Mouse (Mus musculus) T-helper 2 cell (primary cell): Measurements from ENCODE around the gene Negr1.

Experiments
- in situ Hi-C: fragments of 300-600 bp; cut with MboI, MseI; formaldehyde crosslinking; loops from one replicate; pipeline ENCODE4 v1.15.1; 2025; ENCODE audit warnings: high pct_unique_total_duplicates

Negr1 gene

DNA sequence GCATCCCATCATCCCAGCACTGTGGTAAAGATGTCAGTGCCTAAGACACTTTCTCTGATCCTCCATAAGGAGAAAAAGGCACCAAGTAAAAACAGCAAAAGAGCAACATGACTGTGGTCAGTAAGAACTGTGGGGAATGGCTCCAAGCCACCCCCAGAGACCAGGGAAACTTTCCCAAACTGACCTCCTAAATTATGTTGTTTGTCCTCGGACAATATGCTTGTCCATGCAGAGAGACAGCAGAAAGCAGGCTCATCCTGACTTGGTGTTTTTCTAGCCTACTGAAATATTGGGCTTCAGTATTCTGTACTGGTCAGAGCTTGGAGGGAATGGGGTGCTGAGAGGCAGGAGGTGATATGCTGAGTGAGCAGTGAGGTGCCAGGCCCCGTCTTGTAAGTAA, 647.8 kb downstream of the Negr1 start:
- in situ Hi-C loops: no loop called here

DNA sequence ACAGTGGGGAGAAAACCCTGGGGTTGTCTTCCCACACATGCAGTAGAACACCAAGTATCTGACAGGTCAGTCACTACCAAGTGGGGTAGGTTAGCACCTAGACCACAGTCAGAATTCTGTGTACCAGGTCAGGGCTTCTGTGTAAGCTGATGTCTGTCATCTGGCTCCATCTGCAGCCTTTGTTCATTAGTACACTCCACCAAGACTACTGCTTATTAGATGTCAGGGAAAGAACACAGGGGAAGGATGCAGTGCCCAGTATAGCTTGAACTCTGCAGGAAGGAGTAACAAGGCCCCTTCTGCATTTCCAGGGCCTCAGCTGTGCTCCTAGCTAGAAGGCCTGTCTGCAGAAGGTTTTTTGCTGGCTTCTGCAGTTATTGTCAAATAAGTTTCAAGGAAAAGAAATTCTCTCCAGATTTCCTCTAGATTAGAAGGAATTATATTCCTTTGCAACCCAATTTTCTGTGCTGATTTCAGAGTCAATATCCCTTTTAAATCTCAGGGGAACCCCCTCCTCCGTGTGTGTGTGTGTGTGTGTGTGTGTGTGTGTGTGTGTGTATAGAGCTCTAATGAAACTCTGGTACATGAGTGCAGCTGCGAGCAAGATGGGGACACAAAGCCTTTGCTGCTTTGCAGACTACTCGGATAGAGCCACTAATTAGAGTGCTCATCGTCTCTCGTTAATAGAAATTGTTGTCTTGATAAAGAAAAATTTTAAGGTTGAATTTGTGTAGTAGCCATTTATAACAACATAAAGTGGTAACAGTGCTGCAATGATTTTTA, 654.5 kb downstream of the Negr1 start:
- in situ Hi-C loops: no loop called here

DNA sequence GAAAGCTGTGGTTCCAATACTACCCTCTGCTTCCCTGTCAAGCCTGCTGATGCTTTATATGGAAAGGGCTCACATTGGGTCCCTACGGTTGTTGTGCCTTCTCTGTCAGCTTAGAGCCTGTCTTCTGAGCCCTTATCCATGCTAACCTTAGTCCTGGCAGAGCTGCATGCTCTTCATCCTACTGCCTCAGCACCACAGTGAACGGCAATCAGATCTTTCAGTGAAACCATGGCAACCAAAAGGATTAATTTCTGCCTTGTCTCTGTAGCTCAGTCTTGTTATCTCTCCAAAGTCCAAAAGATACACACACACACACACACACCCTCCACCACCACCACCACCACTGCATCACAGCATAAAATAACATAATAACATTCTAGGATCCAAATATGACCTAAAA, 656.2 kb downstream of the Negr1 start:
- in situ Hi-C loops: no loop called here

DNA sequence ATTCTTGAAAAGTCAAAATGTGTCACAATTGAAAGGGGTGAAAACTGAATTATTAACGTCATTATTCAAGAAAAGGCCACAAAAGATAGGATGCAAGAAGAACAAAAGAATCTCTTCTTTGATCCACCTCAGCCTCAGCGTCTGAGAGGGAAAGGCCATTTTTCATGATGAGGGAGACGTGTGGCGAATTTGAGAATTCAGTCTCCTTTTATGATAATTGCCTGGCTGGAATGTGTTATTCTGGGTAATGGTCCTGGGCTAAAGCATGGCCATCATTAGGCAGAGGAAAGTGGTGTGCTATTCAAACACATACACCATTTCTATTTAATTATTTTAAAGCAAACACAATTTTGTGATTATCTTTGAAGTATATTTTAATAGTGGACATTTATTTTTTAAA, 663.3 kb downstream of the Negr1 start:
- in situ Hi-C loops: no loop called here

DNA sequence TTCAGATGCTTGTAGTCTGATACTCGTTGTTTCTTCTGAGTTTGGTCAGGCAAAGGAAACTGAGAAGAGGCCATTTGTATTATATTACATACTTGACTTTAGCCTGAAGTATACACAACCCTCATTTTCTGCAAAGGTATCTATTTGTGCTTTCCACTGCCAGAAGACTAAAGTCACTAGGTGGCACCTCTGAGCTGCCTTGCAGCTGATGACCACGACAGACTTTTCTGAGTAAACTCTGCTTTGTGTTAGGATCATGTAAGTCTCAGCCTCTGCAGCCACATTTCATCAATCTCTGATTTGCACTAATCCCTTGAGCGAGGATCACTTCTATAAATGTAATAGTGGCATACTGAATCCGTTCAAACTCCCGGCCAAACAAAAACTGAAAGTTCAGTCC, 671.1 kb downstream of the Negr1 start:
- in situ Hi-C loops: no loop called here

DNA sequence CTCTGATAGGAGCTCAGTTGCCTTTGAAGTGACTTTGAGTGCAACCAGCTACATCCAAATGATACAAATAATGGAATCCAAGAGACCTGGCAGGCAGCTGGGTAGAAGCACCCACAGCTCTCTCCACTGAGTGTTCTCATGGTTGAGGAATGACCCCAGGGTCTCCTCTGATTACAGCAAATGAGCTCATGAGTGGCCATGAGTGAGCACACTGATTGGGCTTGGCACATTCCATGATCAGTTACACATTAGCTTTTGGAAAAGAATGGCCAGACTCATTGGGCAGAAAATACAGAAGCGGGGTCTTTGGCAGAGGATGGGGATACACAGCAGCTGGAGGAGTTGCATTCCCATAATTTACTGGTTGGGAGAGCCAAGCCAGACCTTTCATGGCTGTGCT, 678.6 kb downstream of the Negr1 start:
- in situ Hi-C loops: loop anchor here (10.0 kb wide), 1 partner anchor 1895 kb away; no protein-coding TSS in a partner anchor

DNA sequence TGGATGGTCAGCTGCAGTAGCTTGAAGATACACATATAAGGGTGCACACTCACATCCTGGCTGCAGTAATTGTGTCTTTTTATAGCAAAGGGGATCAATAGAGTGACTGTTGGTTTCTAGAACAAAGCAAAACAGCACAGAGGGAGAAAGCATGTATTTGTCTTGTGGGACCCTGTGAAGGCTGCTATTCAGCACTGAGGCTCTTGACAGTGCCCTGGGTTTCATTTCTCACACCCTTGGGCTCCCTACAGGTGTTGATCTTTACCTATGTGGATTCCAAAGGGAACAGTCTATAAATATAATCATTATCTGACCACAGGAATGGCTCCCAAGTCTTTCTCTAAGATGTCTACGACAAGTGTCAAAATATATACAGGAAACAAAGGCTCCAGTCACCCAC, 693.9 kb downstream of the Negr1 start:
- in situ Hi-C loops: loop anchor here (10.0 kb wide), 2 partner anchors 871 to 1051 kb away; no protein-coding TSS in a partner anchor

DNA sequence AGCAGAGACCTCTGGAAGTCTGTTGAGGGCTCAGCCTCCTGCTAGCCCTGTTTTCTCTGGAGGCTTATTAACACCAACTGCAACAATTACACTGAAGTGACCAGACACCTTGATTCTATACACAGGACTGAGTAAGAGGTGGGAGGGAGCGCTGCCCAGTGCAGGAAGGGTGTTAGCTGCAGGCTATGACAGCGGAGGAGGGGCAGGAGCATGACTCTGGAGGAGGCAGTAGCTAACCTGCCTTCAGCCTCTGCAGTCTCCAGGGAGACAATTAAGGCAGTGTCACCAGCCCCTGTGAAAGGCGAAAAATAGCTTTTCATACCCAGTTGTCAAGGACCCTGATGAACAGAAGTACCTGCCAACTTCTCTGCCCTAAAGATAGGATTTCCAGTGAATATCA, 694.3 kb downstream of the Negr1 start:
- in situ Hi-C loops: loop anchor here (10.0 kb wide), 2 partner anchors 871 to 1051 kb away; no protein-coding TSS in a partner anchor

DNA sequence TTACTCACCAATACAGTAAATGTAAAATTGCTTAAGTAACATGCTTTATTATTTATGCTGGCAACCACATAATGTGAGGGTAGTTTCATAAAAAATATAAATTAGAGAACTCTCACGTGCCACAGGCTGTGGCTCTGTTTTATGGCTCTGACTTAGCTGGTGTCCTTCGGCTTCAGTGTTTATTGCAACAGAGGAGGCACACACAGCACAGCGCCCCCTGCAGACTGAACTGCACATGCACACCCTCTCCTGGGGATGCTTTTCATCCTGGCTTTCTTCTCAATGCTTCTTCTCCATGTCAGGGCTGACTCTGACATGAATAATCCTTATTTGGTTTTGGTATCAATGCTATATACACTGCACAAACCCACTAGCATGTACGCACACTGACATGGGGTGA, 707.1 kb downstream of the Negr1 start:
- in situ Hi-C loops: no loop called here

DNA sequence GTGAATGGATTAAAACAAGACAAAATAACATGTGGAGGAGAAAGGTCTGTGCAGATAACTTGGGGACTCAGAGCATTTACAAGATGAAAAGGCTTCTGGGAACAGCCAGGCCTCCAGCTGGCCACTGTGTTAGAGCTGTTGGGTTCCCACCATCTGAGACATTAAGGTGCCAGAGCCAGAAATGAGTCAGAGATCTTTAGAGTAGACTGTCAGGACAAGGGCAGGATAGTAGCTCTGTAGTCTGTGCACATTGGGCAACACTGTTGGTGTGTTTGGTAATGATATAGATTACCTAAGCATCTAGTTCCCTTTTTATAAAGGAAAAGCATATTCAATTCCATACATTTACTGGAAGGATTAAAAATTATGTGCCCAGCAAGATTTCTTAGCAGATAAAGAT, 710.8 kb downstream of the Negr1 start:
- in situ Hi-C loops: no loop called here

DNA sequence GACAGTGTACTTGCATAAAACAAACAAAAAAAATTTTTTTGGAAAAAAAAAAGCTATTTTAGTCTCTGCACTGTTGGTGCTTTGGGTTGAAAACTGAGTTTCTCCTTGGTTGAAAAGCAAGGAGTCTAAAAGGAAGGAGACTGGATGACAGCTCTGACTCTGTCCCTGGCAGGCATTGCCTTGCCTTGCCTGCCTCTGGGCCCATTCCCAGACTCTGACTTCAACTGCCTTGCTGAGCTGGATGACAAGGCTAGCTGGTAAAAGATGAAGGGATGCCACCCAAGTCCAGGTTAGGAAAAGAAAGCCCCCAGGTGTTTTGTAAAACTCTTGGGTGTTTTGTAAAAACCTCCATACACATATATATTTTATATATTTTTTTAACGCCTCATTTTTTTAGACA, 712.5 kb downstream of the Negr1 start:
- in situ Hi-C loops: no loop called here

DNA sequence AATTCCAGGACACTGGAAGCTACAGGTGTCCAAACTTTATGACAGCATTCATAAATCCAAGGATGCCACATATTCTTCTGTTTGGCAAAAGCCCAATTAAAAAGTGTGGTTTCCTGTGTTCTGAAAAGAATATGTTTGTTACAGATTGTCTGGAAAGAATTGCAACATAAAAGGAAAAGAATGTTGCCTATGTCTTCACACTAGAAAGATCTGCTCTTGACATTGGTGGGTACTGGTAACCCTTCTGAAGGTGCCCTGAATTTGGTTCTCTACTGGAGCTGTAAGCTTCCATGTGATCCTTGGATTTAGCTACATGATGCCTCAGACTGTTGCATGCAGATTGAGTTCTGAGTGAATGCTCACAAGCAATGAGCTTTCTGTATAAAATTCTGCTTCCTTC, 718.1 kb downstream of the Negr1 start:
- in situ Hi-C loops: no loop called here

DNA sequence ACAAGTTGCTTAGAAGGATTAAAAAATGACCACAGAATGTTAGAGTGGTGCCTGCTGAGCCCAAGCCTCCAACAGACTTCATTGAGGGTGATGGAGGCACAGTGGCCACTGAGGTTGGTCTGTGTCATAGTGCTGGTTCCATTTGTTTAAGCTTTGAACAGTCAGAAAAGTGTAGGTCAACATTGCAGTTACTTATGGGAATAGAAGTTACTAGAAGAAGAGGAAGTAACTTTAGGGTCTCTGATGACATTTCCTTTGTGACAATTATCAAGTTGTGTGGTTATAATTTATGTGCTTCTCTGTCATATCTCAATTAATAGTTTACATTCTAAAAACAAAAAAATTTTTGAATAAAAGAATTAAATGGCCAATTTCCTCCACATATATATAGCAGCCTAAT, 719.7 kb downstream of the Negr1 start:
- in situ Hi-C loops: no loop called here

DNA sequence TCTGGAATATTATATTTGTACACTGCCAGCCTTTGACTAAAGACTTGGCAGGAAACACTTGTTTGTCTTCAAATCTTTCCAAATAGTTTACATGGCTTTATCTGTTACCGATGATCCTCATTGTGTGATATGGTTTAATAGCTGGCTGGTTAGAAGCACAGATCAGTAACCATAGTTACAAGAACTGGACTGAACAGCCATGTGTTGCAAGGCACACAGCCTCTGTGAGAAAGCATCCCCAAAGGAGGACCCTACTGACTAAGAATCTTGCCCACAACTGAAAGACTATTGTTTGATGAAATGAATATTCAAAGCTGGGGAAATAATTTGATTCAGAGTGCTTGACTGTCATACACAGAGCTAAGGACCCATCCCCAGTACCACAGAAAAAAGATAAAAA, 729.7 kb downstream of the Negr1 start:
- in situ Hi-C loops: no loop called here

DNA sequence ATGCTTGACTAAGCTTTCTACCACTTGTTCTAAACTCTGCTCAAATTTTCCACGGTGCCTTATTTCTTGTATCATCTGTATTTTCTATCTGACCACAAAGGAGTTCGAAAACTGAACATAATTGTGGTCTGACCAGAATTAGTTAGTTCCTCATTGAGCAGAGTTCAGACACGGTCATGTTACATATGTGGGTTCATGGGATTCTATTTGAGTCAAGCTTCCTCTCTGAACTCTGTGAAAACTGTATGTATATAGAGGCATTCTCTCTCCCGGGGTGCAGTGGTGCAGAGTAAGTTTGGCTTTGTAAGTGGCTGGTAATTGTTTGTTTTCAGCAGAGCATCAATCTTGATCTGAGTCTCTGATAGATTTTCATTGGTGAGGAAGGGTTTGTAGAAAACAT, 735.6 kb downstream of the Negr1 start:
- in situ Hi-C loops: no loop called here

DNA sequence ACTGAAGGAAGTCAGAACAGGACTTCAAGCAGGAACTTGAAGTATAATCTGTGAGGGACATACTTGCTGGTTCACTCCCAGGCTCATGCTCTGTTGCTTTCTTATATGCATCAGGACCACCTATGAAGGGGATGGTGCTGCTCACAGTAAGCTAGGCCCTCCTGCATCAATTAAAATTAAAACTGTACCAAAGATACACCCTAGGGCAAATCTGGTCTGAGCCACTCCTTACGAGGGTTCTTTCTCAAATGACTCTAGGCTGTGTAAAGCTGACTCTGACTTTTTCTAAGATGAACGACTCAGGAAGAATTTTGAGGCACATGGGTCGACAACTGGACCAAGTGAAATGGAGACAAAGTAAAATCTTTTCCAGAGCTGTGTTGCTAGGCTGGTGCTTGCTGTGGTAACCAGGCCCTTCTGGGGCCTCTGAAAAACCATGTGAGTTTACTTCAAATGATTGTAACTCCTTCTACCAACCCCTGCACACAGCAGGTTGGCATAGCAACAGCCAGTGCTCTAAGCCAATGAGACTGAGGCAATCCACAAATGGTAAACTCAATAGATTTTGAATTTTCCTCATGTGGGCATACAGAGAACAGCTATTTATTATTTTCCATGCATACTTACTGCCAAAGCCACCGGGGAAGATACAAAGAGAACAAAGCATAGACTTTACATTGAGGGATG, 742.0 kb downstream of the Negr1 start:
- in situ Hi-C loops: no loop called here

DNA sequence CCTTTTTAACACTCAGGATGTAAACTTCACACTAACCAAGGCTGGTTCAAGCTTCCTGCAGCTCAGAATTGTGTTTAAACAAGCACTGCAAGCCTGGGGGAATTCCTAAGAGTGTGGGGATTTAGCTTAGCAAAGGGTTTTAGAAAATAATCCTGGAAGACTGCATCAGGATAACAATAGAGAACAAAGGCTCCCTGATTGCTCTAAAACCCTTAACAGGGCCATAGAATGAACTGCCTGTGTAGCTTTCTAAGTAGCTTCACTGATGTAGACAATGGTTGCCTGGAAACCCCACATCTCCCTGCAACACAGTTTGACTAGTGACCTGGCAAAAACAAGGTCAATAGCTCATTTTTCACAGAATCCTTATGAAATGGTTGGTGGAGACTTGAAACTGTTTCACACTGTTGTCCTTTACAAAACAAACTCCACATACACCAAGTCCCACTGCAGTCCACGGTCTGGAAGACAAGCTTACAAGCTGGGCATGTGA, 759.5 kb downstream of the Negr1 start:
- in situ Hi-C loops: no loop called here

DNA sequence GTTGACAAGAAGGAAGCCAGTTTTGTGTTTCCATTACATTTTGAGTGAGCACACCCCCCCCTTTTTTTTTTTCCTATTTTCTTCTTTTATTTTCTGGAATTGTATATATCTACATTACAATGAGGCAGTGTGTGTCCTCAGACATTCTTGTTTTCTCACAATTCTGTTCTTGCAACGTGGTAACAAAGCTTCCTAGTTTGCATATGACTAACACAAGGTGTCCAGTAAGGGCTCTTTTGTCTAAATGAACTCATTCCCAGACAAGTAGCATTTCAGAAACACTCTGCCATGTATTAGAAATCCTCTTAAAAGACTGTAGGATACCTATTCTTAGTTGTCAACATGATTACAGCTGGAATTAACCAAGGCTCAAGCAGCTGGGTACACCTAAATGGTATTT, 760.2 kb downstream of the Negr1 start:
- in situ Hi-C loops: no loop called here

DNA sequence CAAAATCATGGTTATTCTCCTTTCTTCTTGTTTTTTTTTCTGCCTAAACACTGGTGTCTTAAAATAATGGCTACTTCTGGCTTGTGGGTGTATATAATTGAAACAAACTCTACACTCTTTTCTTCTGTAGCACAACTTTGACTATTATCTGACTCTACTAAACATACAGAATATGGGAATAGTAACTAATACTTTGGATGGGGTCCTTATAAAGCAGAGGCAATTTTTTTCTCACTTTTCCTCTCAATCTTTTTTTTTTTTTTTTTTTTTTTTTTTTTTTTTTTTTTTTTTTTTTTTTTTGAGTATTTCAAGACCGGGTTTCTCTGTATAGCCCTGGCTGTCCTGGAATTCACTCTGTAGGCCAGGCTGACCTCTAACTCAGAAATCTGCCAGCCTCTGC, 772.6 kb downstream of the Negr1 start:
- in situ Hi-C loops: no loop called here

DNA sequence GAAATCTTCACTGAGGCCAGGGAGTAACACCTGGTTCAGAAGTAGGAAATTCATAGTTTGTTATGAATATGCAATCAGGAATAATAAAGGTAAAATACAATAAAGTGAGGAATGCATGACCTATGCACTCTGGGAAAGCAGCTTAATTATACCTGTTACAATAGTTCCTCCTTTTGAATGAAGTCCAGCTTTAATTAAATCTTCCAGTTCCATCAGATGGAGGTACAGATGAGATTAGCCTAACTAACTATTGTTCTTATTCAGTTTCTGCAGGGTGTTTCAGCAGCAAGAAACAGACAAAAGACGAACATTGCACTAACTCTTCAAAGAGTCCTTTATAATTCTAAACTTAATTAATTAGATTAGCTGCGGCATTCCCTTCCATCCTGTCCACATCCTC, 787.9 kb downstream of the Negr1 start:
- in situ Hi-C loops: no loop called here

DNA sequence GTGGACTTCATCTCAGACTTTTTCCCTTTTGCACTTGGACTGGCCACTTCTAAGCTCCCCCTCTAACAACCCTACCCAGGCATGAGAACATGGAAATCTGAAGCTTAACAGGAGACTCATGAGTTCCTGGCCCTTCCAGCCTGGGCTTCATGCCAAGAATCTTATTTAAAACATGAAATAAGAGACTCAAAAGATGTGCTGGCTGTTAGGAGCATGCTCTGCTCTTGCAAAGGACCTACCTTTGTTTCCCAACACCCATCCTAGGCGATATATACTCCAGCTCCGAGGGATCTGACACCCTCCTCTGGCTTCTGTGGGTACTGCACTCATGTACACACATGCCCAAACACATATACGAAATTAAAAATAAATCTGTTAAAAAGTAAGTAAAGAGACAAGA, 797.3 kb downstream of the Negr1 start:
- in situ Hi-C loops: no loop called here

DNA sequence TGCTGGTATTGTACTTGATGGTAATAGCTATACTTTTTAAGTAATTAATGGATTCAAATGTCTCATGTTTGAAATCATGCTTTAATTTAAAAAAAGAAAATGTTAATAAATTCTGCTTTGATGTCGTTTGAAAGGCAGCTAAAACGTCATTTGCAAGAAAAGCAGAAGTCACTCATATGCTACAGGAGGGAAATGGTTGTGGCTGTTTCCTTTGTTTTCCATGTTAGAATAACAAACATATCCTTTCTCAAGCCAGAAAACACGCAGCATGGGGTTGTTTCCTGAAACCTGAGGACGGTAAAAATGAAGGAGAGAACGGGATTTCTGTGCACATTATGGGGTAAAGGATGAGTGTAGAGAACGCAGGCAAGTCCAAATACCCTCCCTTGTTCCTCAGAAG, 798.2 kb downstream of the Negr1 start:
- in situ Hi-C loops: no loop called here
